Mouse (Mus musculus) G1E (cell line): ENCODE measurements at regions not wholly inside any gene's neighbourhood (a gene's known extent, or its start where the extent isn't known, plus 50 kb on each side); places are given as distances from the start of the nearest gene placed in this dataset.

Experiments
- CTCF ChIP-seq: IDR thresholded peaks from 2 replicates; pipeline ENCODE4 v1.5.1; 2012; ENCODE audit warnings: low read depth, low read length, inconsistent platforms, mixed read lengths
- GATA1 ChIP-seq: IDR thresholded peaks from 2 replicates; pipeline ENCODE4 v1.6.1; 2012; ENCODE audit warnings: borderline replicate concordance, low read length, inconsistent platforms, mixed read lengths
- GATA2 ChIP-seq: IDR thresholded peaks from 2 replicates; pipeline ENCODE4 v1.6.1; 2012; ENCODE audit warnings: low read depth, low read length, inconsistent platforms, borderline replicate concordance
- POLR2AphosphoS5 ChIP-seq: IDR thresholded peaks from 2 replicates; pipeline ENCODE4 v1.6.1; 2012; ENCODE audit warnings: low read depth, low read length, inconsistent platforms; ENCODE audit not compliant: insufficient replicate concordance
- TAL1 ChIP-seq: conservative IDR thresholded peaks from 2 replicates; pipeline ENCODE4 v1.6.1; 2012; ENCODE audit warnings: low read depth, low read length, inconsistent platforms, mixed read lengths

GRCm38 (mm10) chr9:40603521-40603920 is 66.9 kb upstream of the Gm21915 start:
- no peak for TF ChIP-seq CTCF
- TF ChIP-seq GATA1, result no peak
- TF ChIP-seq POLR2AphosphoS5, result no peak
- TF ChIP-seq GATA2, result no peak
- no peak for TF ChIP-seq TAL1
